Mouse (Mus musculus): Measurements from ENCODE around the gene Rbms3. TPM values are rescaled to one million over a fixed set of nuclear protein-coding genes. Genes with fewer than 3 reads are reported as not detected.

Gene Rbms3
- polyA plus RNA-seq, 1 experiment from 2014 or later, result 44.5 TPM

DNA sequence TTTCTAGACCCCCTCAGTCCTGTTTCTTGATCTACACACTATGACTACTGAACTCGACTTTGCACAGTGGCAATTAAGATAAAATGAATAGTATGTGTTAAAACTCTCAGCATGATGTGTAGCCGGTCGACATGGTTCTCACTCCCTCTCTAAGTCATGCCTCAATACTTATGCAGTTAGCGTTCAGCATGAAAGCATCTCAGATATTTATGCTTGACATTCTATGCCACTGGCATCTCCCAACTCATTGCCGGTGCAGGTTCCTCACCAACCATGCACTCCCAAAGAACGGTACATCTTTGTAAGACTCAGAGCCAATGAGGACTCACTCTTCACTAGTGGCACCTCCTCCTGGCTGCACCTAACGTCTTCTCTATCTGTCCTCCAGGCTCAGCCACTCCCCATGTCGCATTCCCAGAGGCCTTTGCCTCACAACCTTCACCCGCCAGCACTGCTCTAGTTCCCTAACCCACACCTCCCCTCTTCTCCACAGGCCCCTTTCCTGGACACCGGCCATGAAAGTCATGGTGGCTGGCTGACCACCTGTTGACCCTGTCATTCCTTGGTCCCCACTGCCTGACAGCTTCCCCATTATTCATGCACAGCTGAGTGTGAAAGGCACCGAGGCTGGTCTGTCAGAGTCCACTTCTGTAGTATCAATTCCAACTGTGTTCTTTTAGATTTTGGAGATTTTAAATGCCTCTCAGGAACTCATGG lies 561.9 kb downstream of the Rbms3 start:
- no peaks in the 10 kb centered on the region for H3K27me3 ChIP-seq (ENCODE audit: insufficient read depth, low read length)
- DNase-seq (ENCODE audit: low spot score) (peak; percentile 72), ATAC-seq (replicated peaks; ENCODE audit: low FRiP score, low read depth) (peak; percentile 75)
- WGBS, result 31% methylated on average over 11 of the region's 11 CpGs
- no peak for TF ChIP-seq CTCF (IDR thresholded peaks at IDR 0.05; ENCODE audit: low read depth)
- H3K9ac ChIP-seq (ENCODE audit: low read depth, low read length), result no peak overlapping the region
- H3K36me3 ChIP-seq (ENCODE audit: insufficient read depth, low read length), result no peaks in the 10 kb centered on the region
- no peaks in the 10 kb centered on the region for H3K4me1 ChIP-seq (replicated peaks; ENCODE audit: insufficient read depth, low read length)
- H3K9me3 ChIP-seq (replicated peaks; ENCODE audit: low read length), result no peaks in the 10 kb centered on the region
- H3K4me2 ChIP-seq (ENCODE audit: low read length), result no peak overlapping the region
- H3K4me3 ChIP-seq (replicated peaks; ENCODE audit: low read depth, low read length), result no peak overlapping the region
- peak overlapping the region; percentile 36 for H3K27ac ChIP-seq

DNA sequence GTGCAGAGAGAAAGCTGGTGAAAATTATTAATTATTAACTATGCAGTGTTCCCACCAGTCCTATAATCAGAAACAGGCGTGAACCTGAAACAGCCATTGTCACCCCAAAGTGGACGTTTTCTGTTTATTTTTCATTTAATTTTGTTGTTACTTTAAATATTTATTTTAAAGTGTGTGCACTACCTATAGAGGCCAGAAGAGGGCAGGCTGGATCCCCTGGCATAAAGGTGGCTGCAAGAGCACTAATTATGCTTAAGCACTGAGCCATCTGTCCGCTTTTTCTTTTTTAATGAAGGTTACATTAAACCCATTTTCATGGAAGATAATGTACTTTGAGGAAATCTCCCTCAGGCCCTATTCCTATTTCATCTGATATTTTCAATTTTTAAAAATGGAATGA lies 563.2 kb downstream of the Rbms3 start:
- Histone ChIP-seq H3K4me2 (ENCODE audit: low read length) (no peak overlapping the region), H3K36me3 (ENCODE audit: insufficient read depth, low read length) (no peaks in the 10 kb centered on the region), H3K9me3 (replicated peaks; ENCODE audit: low read length) (no peaks in the 10 kb centered on the region), H3K9ac (ENCODE audit: low read depth, low read length) (no peak overlapping the region), H3K27me3 (ENCODE audit: insufficient read depth, low read length) (no peaks in the 10 kb centered on the region), H3K4me3 (replicated peaks; ENCODE audit: low read depth, low read length) (no peak overlapping the region), H3K27ac (no peak overlapping the region), H3K4me1 (replicated peaks; ENCODE audit: insufficient read depth, low read length) (no peaks in the 10 kb centered on the region)
- peak; percentile 54 for TF ChIP-seq CTCF (IDR thresholded peaks at IDR 0.05; ENCODE audit: low read depth)
- no peak for DNase-seq (ENCODE audit: low spot score)
- no peak for ATAC-seq (replicated peaks; ENCODE audit: low FRiP score, low read depth)
- 79% methylated on average over 3 of the region's 3 CpGs for WGBS

DNA sequence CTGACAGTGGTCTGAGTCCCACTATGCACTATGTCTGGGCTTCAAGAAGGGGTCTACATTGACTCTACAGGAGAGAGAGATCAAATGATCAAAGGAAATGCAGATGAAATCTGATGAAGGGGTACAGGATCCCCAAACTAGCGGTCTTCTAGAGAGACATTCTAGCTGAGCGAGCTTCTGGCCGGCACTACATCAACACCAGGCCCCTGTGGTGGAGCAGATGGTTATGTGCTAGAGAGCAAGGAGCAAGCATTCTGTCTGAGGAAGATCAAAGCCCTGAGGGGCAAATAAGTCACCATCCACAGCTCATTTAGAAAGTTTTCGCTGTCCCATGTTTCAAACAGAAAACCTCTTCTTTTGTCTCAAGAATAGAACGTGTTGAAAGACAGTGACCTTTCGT lies 564.1 kb downstream of the Rbms3 start:
- no peak overlapping the region for H3K4me3 ChIP-seq (replicated peaks; ENCODE audit: low read depth, low read length)
- H3K36me3 ChIP-seq (ENCODE audit: insufficient read depth, low read length), result no peaks in the 10 kb centered on the region
- TF ChIP-seq CTCF (IDR thresholded peaks at IDR 0.05; ENCODE audit: low read depth), result no peak
- DNase-seq (ENCODE audit: low spot score) (no peak), ATAC-seq (replicated peaks; ENCODE audit: low FRiP score, low read depth) (no peak)
- no peak overlapping the region for H3K27ac ChIP-seq
- no peaks in the 10 kb centered on the region for H3K27me3 ChIP-seq (ENCODE audit: insufficient read depth, low read length)
- no peaks in the 10 kb centered on the region for H3K4me1 ChIP-seq (replicated peaks; ENCODE audit: insufficient read depth, low read length)
- H3K9ac ChIP-seq (ENCODE audit: low read depth, low read length), result no peak overlapping the region
- no peak overlapping the region for H3K4me2 ChIP-seq (ENCODE audit: low read length)
- no peaks in the 10 kb centered on the region for H3K9me3 ChIP-seq (replicated peaks; ENCODE audit: low read length)
- WGBS, result 90% methylated on average over 6 of the region's 6 CpGs

DNA sequence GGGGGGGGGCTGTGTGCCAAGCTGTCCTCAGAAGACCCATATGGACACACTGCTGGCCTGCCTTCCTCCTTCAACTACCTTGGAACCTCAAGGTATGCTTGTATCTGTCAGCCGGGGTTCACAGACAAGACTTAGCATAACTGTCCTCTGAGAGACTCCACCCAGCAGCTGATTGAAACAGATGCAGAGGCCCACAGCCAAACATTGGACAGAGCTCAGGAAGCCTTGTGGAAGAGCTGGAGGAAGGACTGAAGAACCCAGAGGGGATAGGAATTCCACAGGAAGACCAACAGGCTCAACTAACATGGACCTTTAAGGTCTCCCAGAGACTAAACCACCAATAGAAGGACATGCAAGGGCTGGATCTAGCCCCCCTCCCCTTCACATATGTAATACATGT lies 570.1 kb downstream of the Rbms3 start:
- Histone ChIP-seq H3K4me1 (replicated peaks; ENCODE audit: insufficient read depth, low read length) (no peaks in the 10 kb centered on the region), H3K27ac (no peak overlapping the region), H3K4me2 (ENCODE audit: low read length) (no peak overlapping the region), H3K27me3 (ENCODE audit: insufficient read depth, low read length) (no peaks in the 10 kb centered on the region), H3K9me3 (replicated peaks; ENCODE audit: low read length) (no peaks in the 10 kb centered on the region), H3K9ac (ENCODE audit: low read depth, low read length) (no peak overlapping the region), H3K4me3 (replicated peaks; ENCODE audit: low read depth, low read length) (no peak overlapping the region), H3K36me3 (ENCODE audit: insufficient read depth, low read length) (no peaks in the 10 kb centered on the region)
- no peak for DNase-seq (ENCODE audit: low spot score)
- ATAC-seq (replicated peaks; ENCODE audit: low FRiP score, low read depth), result no peak
- TF ChIP-seq CTCF (IDR thresholded peaks at IDR 0.05; ENCODE audit: low read depth), result no peak
- WGBS, result 76% methylated on average over 1 of the region's 1 CpGs

DNA sequence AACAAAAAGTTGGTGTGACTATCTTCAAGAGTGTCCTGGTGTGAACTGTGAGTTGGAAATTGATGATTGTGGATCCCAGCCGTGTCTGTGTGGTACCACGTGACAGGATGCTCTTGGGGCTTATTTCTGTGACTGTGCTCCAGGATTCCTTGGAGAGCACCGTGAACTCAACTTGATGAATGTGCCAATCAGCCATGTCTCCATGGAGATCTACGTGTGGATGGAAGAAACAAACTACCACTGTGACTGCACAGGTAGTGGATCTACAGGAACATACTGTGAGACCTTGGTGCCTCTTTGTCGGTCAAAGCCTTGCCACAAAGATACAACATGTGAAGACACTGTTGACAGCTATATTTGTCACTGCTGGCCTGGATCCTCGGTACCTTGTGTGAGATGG lies 570.6 kb downstream of the Rbms3 start:
- Histone ChIP-seq H3K4me3 (replicated peaks; ENCODE audit: low read depth, low read length) (no peak overlapping the region), H3K4me2 (ENCODE audit: low read length) (no peak overlapping the region), H3K36me3 (ENCODE audit: insufficient read depth, low read length) (no peaks in the 10 kb centered on the region), H3K9ac (ENCODE audit: low read depth, low read length) (no peak overlapping the region), H3K4me1 (replicated peaks; ENCODE audit: insufficient read depth, low read length) (no peaks in the 10 kb centered on the region), H3K9me3 (replicated peaks; ENCODE audit: low read length) (no peaks in the 10 kb centered on the region), H3K27me3 (ENCODE audit: insufficient read depth, low read length) (no peaks in the 10 kb centered on the region), H3K27ac (no peak overlapping the region)
- no peak for DNase-seq (ENCODE audit: low spot score)
- TF ChIP-seq CTCF (IDR thresholded peaks at IDR 0.05; ENCODE audit: low read depth), result no peak
- ATAC-seq (replicated peaks; ENCODE audit: low FRiP score, low read depth), result no peak
- 88% methylated on average over 6 of the region's 6 CpGs for WGBS

DNA sequence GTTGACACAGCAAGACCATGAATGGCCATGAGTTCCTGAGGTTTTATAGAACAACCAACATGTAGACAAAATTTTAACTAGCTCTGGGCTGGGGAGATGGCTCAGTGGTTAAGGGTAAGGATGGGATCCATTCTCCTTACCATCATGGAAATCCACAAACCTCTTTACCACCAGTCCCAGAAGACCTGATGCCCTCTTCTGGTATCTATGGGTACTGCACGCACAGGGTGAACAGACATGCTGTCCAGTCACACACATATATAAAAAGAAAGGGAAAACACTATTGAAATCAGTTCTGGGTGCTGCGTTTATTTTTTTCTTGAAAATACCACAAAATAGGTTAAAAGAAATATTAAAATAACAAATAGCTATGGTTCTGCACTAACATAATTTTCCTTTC lies 577.8 kb downstream of the Rbms3 start:
- Histone ChIP-seq H3K9ac (ENCODE audit: low read depth, low read length) (no peak overlapping the region), H3K27me3 (ENCODE audit: insufficient read depth, low read length) (no peaks in the 10 kb centered on the region), H3K27ac (no peak overlapping the region), H3K36me3 (ENCODE audit: insufficient read depth, low read length) (no peaks in the 10 kb centered on the region), H3K9me3 (replicated peaks; ENCODE audit: low read length) (no peaks in the 10 kb centered on the region), H3K4me2 (ENCODE audit: low read length) (no peak overlapping the region), H3K4me1 (replicated peaks; ENCODE audit: insufficient read depth, low read length) (no peaks in the 10 kb centered on the region), H3K4me3 (replicated peaks; ENCODE audit: low read depth, low read length) (no peak overlapping the region)
- ATAC-seq (replicated peaks; ENCODE audit: low FRiP score, low read depth), result no peak
- peak; percentile 45; the same call in 1 of the 2 replicates for TF ChIP-seq CTCF (IDR thresholded peaks at IDR 0.05; ENCODE audit: low read depth)
- 95% methylated on average over 2 of the region's 2 CpGs for WGBS
- no peak for DNase-seq (ENCODE audit: low spot score)

DNA sequence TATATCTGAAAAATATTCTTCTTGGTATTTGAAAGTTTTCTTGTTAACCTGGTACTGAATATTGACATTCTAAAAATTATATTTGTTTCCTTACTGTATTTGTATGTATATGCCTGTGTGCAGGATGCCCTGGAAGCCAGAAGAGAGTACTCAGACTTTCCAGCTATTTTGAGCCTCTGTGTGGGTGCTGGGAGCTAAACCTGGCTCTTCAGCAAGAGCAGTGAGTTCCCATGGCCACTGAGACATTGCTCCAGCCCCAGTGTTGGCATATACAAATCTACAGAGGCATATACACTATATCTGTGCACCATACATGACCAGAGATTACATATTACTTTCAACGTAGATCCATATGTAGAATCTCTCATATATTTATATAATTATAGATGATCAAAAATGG lies 581.1 kb downstream of the Rbms3 start:
- Histone ChIP-seq H3K9me3 (replicated peaks; ENCODE audit: low read length) (no peaks in the 10 kb centered on the region), H3K4me2 (ENCODE audit: low read length) (no peak overlapping the region), H3K4me3 (replicated peaks; ENCODE audit: low read depth, low read length) (no peak overlapping the region), H3K27ac (no peak overlapping the region), H3K36me3 (ENCODE audit: insufficient read depth, low read length) (no peaks in the 10 kb centered on the region), H3K4me1 (replicated peaks; ENCODE audit: insufficient read depth, low read length) (no peaks in the 10 kb centered on the region), H3K27me3 (ENCODE audit: insufficient read depth, low read length) (no peaks in the 10 kb centered on the region), H3K9ac (ENCODE audit: low read depth, low read length) (no peak overlapping the region)
- ATAC-seq (replicated peaks; ENCODE audit: low FRiP score, low read depth), result no peak
- no peak for TF ChIP-seq CTCF (IDR thresholded peaks at IDR 0.05; ENCODE audit: low read depth)
- no peak for DNase-seq (ENCODE audit: low spot score)
- 95% methylated on average over 1 of the region's 1 CpGs for WGBS

Measured in kidney, postnatal 0 days (tissue).